Mouse (Mus musculus): Measurements from ENCODE around the gene Zfp324. TPM values are rescaled to one million over a fixed set of nuclear protein-coding genes. Genes with fewer than 3 reads are reported as not detected.
"Not testable (repeated sequence)": the region's sequence is repeated elsewhere in the genome, so short reads cannot be mapped to it uniquely, and the experiment has no call there.

The Zfp324 gene
- polyA plus RNA-seq (2012; ENCODE audit: insufficient read depth, insufficient read length, missing spikeins) = 1.4 and 2.7 TPM in 2 replicates

- H3K4me1 ChIP-seq (ENCODE audit: control insufficient read depth, insufficient read depth, insufficient read length, low read length) = 0 out of 2 replicates have a peak, but pooled peaks cover 9% of the 10 kb centered on the region
- peak within 1 kb of the TSS; percentile 72 for H3K4me3 ChIP-seq (ENCODE audit: insufficient read depth, low read depth, low read length)
- peak within 1 kb of the TSS; percentile 69 for H3K27ac ChIP-seq (replicated peaks; ENCODE audit: low read depth, low read length)
Measured at GRCm38 (mm10) chr7:12965678-12966091, at the start of gene Zfp324. Gene Zfp324 (plus strand): TSS chr7:12965838.

DNA sequence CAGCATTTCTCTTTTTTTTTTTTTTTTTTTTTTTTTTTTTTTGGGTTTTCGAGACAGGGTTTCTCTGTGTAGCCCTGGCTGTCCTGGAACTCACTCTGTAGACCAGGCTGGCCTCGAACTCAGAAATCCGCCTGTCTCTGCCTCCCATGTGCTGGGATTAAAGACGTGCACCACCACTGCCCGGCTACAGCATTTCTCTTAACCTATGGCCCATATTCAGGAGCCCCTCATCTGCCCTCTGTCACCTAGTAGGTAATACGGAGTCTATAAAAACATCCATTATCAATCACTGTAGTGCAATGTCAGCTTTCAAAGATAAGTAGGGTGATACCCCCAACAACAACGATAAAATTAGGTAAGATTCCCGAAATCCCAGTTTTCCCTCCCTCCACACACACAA lies 45.1 kb upstream of the Zfp324 start:
- not testable (repeated sequence) for H3K4me3 ChIP-seq (ENCODE audit: insufficient read depth, low read depth, low read length); H3K4me1 ChIP-seq (ENCODE audit: control insufficient read depth, insufficient read depth, insufficient read length, low read length); H3K27ac ChIP-seq (replicated peaks; ENCODE audit: low read depth, low read length)

GRCm38 (mm10) chr7:12921318-12921704 lies 44.3 kb upstream of the Zfp324 start:
- peak overlapping the region; percentile 75 for H3K4me3 ChIP-seq (ENCODE audit: insufficient read depth, low read depth, low read length)
- peak overlapping the region; percentile 96 for H3K27ac ChIP-seq (replicated peaks; ENCODE audit: low read depth, low read length)
- H3K4me1 ChIP-seq (ENCODE audit: control insufficient read depth, insufficient read depth, insufficient read length, low read length) = peaks cover 6% of the 10 kb centered on the region; the same call in 1 of the 2 replicates

- peak within 1 kb of the TSS; percentile 96 for H3K27ac ChIP-seq (replicated peaks; ENCODE audit: low read depth, low read length)
- peaks cover 6% of the 10 kb centered on the region; the same call in 1 of the 2 replicates for H3K4me1 ChIP-seq (ENCODE audit: control insufficient read depth, insufficient read depth, insufficient read length, low read length)
- peak within 1 kb of the TSS; percentile 82 for H3K4me3 ChIP-seq (ENCODE audit: insufficient read depth, low read depth, low read length)
Measured at GRCm38 (mm10) chr7:12921705-12922465, 43.8 kb upstream of the Zfp324 start, which contains the start of gene Rps5. Gene Rps5 (plus strand): TSS chr7:12922290.

- H3K27ac ChIP-seq (replicated peaks; ENCODE audit: low read depth, low read length) = no peak overlapping the region
- H3K4me1 ChIP-seq (ENCODE audit: control insufficient read depth, insufficient read depth, insufficient read length, low read length) = peaks cover 6% of the 10 kb centered on the region; the same call in 1 of the 2 replicates
- peak overlapping the region; percentile 82 for H3K4me3 ChIP-seq (ENCODE audit: insufficient read depth, low read depth, low read length)
Measured at GRCm38 (mm10) chr7:12922729-12923128, 42.9 kb upstream of the Zfp324 start.

GRCm38 (mm10) chr7:12926316-12926715 lies 39.3 kb upstream of the Zfp324 start:
- H3K4me3 ChIP-seq (ENCODE audit: insufficient read depth, low read depth, low read length) = no peak overlapping the region
- peaks cover 6% of the 10 kb centered on the region for H3K4me1 ChIP-seq (ENCODE audit: control insufficient read depth, insufficient read depth, insufficient read length, low read length)
- no peak overlapping the region for H3K27ac ChIP-seq (replicated peaks; ENCODE audit: low read depth, low read length)

GRCm38 (mm10) chr7:12927191-12927680 lies 38.4 kb upstream of the Zfp324 start, which contains the start of gene Rnf225:
Gene Rnf225 (plus strand): TSS chr7:12927416.
- peaks cover 6% of the 10 kb centered on the region for H3K4me1 ChIP-seq (ENCODE audit: control insufficient read depth, insufficient read depth, insufficient read length, low read length)
- H3K27ac ChIP-seq (replicated peaks; ENCODE audit: low read depth, low read length) = no peak within 1 kb of the TSS
- peak within 1 kb of the TSS; percentile 30; the same call in 1 of the 2 replicates for H3K4me3 ChIP-seq (ENCODE audit: insufficient read depth, low read depth, low read length)

DNA sequence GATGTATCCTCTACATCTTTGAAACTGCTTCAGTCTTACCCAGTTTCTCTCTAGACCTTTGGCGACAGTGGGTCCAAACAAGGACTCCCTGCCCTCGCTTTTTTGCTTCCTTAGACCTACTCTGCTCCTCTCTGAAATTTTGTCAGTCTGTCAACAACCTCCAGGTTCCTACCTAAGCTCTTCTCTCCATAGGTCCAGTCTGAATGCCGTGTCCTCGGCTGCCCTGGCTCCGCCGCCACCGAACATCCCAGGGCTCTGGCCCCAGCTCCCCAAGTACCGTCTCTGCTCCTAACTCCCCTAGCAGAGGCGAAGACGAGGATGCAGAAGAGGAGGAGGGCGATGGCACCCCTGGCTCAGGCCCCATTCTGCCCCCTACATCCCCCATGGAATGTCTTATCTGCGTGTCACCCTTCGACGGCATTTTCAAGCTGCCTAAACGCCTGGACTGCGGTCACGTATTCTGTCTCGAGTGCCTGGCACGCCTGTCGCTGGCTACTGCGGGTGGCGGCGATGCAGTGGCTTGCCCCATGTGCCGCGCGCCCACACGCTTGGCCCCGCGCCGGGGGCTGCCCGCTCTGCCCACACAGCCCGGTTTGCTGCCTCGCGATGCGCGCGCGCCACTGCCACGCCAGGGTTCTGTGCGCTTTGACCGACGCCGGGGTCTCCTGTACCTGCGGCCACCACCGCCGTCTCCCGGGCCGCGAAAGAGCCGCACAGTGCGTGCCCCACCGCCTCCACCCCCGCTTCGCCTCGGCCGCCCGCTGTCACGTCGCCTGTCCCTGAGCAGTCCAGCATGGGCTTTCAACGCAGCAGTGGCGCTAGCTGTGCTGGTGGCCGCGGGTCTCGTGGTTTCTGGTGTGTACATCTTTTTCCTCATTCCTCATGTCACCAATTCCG lies 37.7 kb upstream of the Zfp324 start:
- peak overlapping the region; percentile 30; the same call in 1 of the 2 replicates for H3K4me3 ChIP-seq (ENCODE audit: insufficient read depth, low read depth, low read length)
- peaks cover 2% of the 10 kb centered on the region for H3K4me1 ChIP-seq (ENCODE audit: control insufficient read depth, insufficient read depth, insufficient read length, low read length)
- H3K27ac ChIP-seq (replicated peaks; ENCODE audit: low read depth, low read length) = no peak overlapping the region

DNA sequence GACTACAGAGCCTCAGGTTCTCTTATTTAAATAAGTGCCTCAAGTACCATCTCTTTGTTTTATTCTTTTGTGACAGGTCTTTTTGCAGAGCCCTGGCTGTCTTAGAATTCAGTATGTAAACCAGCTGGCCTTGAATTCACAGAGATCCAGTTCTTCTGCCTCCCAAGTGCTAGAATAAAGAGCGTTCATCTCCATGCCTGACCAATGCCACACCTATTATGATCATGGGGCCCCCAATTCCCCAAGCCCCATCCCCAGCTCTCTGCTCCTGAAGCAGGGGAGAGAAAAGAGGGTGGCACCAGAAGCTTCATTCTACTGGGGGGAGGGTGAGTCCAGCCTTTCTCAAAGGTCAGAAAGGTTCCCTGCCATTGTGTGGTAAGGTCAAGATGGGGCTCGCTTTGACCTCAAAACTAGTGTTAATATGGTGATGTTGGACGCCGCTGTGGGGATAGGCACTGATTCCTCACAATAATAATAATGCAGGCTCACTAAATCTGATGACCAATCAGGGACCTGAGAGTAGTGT lies 32.0 kb upstream of the Zfp324 start:
- H3K4me3 ChIP-seq (ENCODE audit: insufficient read depth, low read depth, low read length) = no peak overlapping the region
- H3K4me1 ChIP-seq (ENCODE audit: control insufficient read depth, insufficient read depth, insufficient read length, low read length) = no peaks in the 10 kb centered on the region
- H3K27ac ChIP-seq (replicated peaks; ENCODE audit: low read depth, low read length) = no peak overlapping the region

DNA sequence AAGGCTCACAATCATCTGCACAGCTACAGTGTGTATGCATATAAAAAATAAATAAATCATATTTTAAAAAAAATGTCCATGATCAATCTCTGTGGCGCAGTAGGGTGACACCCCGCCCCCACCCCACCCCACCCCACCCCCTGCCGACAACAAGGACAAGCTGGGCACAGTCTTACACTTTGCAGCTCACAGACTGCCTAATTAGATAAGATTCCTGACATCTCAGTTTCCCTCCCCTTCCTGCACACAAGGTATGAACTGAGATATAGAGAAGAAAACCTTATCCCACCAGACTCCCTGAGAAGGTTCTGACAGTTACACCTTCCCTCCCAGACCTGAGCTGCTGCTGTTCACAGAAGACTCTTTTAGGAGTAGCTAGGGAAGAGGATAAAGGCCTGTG lies 30.8 kb upstream of the Zfp324 start:
- Histone ChIP-seq H3K4me3 (ENCODE audit: insufficient read depth, low read depth, low read length) (no peak overlapping the region), H3K4me1 (ENCODE audit: control insufficient read depth, insufficient read depth, insufficient read length, low read length) (no peaks in the 10 kb centered on the region), H3K27ac (replicated peaks; ENCODE audit: low read depth, low read length) (no peak overlapping the region)

DNA sequence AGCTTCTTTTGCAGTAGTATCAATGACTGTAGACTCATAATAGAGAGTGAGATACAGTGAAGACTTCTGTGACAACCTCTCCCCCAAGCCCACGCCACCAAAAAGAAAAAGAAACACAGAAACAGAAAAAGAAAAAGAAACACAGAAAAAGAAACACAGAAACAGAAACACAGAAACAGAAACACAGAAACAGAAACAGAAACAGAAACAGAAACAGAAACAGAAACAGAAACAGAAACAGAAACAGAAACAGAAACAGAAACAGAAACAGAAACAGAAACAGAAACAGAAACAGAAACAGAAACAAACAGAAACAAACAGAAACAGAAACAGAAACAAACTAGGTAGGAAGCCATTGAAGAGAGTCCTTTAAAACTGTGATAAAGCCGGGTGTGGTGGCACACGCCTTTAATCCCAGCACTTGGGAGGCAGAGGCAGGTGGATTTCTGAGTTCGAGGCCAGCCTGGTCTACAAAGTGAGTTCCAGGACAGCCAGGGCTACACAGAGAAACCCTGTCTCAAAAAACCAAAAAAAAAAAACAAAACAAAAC lies 28.3 kb upstream of the Zfp324 start:
- not testable (repeated sequence) for H3K27ac ChIP-seq (replicated peaks; ENCODE audit: low read depth, low read length); H3K4me1 ChIP-seq (ENCODE audit: control insufficient read depth, insufficient read depth, insufficient read length, low read length); H3K4me3 ChIP-seq (ENCODE audit: insufficient read depth, low read depth, low read length)

DNA sequence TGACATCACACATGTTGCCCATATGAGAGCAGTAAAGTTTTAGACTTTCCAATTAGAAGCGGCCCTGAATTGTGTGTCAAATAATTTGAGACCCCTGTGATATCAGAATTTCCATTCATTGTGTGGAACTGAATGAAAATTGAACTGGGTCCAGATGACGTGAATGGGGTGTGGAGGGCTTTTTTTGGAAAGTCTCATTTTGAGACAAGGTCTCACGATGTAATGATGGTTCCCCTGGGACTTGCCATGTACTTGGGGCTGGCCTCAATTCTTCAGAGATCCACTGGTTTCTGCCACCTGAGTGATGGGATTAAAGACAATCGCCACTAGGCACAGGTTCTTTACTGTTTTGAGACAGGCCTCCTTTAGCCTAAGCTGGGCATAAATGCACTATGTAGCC lies 25.0 kb upstream of the Zfp324 start:
- H3K4me1 ChIP-seq (ENCODE audit: control insufficient read depth, insufficient read depth, insufficient read length, low read length) = no peaks in the 10 kb centered on the region
- H3K27ac ChIP-seq (replicated peaks; ENCODE audit: low read depth, low read length) = no peak overlapping the region
- H3K4me3 ChIP-seq (ENCODE audit: insufficient read depth, low read depth, low read length) = no peak overlapping the region

- H3K4me3 ChIP-seq (ENCODE audit: insufficient read depth, low read depth, low read length) = no peak overlapping the region
- no peaks in the 10 kb centered on the region for H3K4me1 ChIP-seq (ENCODE audit: control insufficient read depth, insufficient read depth, insufficient read length, low read length)
- no peak overlapping the region for H3K27ac ChIP-seq (replicated peaks; ENCODE audit: low read depth, low read length)
Measured at GRCm38 (mm10) chr7:12943488-12943887, 22.1 kb upstream of the Zfp324 start.

DNA sequence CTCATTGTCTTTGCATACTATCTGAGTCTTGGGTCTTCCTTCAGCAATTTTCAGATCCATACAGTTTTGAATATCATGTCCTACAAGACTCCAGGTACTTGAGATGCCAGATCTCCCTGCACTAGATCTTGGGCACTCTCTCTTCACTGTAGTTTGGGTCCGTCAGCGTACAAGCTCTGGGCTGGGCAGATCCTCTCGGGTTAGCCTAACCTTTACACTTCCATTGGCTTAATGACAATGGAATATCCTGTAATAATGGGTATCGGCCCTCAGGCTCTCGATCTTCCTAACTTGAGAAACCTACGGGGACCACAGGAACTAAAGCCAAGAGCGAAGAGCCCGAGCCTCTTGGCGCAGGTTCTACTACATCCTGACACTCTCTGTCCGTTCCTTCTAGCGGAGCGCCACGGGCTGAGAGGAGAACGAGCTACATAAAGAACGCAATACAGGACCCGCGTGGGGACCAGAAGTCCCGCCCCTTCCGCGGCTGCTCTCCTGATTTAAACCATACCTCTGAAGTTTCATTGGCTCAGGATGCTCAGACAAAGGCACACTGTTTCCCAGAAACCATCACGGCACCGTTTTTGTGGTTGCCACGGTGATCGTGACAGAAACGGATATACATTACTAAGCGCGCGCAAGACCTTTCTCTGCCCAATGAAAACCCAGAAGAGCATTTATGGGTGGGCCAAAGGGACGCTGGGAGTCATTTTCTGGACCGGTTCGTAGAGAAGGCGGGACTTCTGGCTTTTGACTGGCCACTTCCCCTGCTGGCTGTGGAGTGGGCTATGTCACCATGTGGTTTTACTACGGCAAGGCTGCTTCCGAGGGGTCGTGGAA lies 16.4 kb upstream of the Zfp324 start:
- Histone ChIP-seq H3K27ac (replicated peaks; ENCODE audit: low read depth, low read length) (peak overlapping the region; percentile 75), H3K4me1 (ENCODE audit: control insufficient read depth, insufficient read depth, insufficient read length, low read length) (no peaks in the 10 kb centered on the region), H3K4me3 (ENCODE audit: insufficient read depth, low read depth, low read length) (peak overlapping the region; percentile 70)

All from brown adipose tissue, adult 24 weeks (tissue).